Mouse (Mus musculus): ENCODE results near the gene Mrpl20.

DNA sequence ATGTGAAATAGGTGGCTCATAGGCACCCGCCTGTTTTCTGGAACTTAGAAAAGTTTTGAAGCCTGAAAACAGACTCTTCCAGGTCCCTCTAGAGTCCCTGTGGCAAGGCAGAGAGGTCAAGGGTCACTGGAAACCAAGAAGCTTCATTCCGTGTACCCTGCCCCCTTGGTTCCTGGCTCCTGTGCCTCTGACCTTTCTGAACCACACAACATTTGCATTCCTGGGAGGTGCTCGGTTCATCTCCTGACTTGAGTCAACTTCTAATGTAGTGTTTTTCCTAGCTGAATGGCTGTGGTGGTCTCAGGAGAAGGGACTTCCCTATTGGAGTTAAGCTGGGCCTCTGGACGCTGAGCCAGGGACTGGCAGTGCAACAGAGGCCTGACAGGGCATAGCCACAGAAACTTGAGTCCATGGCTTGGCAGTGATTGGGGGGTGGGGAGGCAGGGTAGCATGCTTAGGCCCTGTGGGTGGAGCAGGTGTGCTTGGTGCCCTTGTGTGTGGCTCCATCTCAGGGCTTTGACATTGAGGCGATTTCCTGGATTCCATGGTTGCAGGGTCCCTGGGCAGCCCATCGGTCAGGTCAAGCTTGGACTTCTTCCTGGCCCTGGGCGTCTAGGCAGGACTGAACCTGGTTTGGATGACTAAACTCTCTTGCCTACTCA is 45.9 kb downstream of the Mrpl20 start:
- TF ChIP-seq CTCF (IDR thresholded peaks at IDR 0.05; ENCODE audit: low read depth, low read length) (no peak), TAL1 (conservative IDR thresholded peaks at IDR 0.05; ENCODE audit: low read depth, low read length) (no peak)
